ENCODE assay signal across 8 mouse cellular contexts in the genomic region with DNA sequence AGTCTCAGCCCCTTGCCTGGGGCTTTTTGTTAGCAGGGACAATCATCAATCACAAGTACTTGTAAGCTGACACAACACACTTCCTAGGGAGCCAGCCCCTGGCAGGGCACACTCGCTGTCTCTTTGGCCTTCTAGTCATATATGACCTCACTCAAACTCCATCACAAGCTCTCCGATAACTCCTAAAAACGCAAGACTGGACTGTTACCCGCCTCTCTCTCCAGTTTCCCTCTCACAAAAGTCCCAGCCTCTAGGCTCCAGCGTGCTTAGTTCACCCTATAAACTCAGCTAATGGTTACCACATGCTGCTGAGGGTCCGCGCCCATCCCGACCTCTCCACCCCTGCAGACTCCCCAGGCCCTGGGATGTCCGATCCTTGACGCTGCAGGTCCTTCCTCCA. TPM values are rescaled to one million over a fixed set of nuclear protein-coding genes. Genes with fewer than 3 reads are reported as not detected.
DNase-seq lines count a peak whose midpoint lies in the region; ATAC-seq and TF ChIP-seq lines count a peak whose summit lies in the region.

No protein-coding gene starts in this region.

- intact Hi-C loops in gastrocnemius, adult 2 months (cut with DNase I), result loop anchor here (2.0 kb wide), 1 partner anchor 1078 kb away; no protein-coding TSS in a partner anchor

- peaks cover 9% of the 10 kb centered on the region for H3K27me3 ChIP-seq in heart, embryonic 16.5 days (ENCODE audit: control insufficient read depth, insufficient read depth, low read length)
- H3K27me3 ChIP-seq in liver, embryonic 16.5 days (ENCODE audit: control insufficient read depth, insufficient read depth, low read depth, low read length), result peaks cover 45% of the 10 kb centered on the region

- no peaks in the 10 kb centered on the region for H3K36me3 ChIP-seq in heart, embryonic 16.5 days (ENCODE audit: control insufficient read depth, insufficient read depth)
- H3K36me3 ChIP-seq in liver, embryonic 16.5 days (ENCODE audit: control insufficient read depth, insufficient read depth), result no peaks in the 10 kb centered on the region

- H3K27ac ChIP-seq in gastrocnemius, adult 2 months, result peak overlapping the region; percentile 58
- no peak overlapping the region for H3K27ac ChIP-seq in heart, embryonic 16.5 days (ENCODE audit: low read length)
- H3K27ac ChIP-seq in liver, embryonic 16.5 days (ENCODE audit: low read length), result no peak overlapping the region

- H3K9me3 ChIP-seq in heart, embryonic 16.5 days (replicated peaks; ENCODE audit: control insufficient read depth, low read length), result no peaks in the 10 kb centered on the region
- no peaks in the 10 kb centered on the region for H3K9me3 ChIP-seq in liver, embryonic 16.5 days (replicated peaks; ENCODE audit: control insufficient read depth, low read length)

- 1% methylated on average over 10 of the region's 10 CpGs for WGBS in heart, embryonic 16.5 days
- WGBS in liver, embryonic 16.5 days (ENCODE audit: insufficient replicate concordance), result 3% methylated on average over 10 of the region's 10 CpGs

- peak; percentile 13; the same call in 1 of the 2 replicates for ATAC-seq in heart, embryonic 16.5 days (replicated peaks; ENCODE audit: extremely low read depth, insufficient read depth, low FRiP score)
- no peak for ATAC-seq in liver, embryonic 16.5 days (ENCODE audit: low read depth)
- no peak for ATAC-seq in megakaryocyte progenitor cell, adult 5-6 weeks (replicated peaks; ENCODE audit: poor library complexity)

- peak overlapping the region; percentile 76 for H3K9ac ChIP-seq in heart, embryonic 16.5 days (ENCODE audit: low read length)
- no peak overlapping the region for H3K9ac ChIP-seq in liver, embryonic 16.5 days (ENCODE audit: low read depth, low read length)

- H3K4me1 ChIP-seq in heart, embryonic 16.5 days (ENCODE audit: control insufficient read depth, insufficient read depth, low read length), result peaks cover 30% of the 10 kb centered on the region
- H3K4me1 ChIP-seq in liver, embryonic 16.5 days (ENCODE audit: control insufficient read depth, low read depth, low read length), result no peaks in the 10 kb centered on the region

- peak overlapping the region; percentile 82 for H3K4me3 ChIP-seq in gastrocnemius, adult 2 months
- H3K4me3 ChIP-seq in heart, embryonic 16.5 days (ENCODE audit: low read length), result peak overlapping the region; percentile 67
- peak overlapping the region; percentile 60 for H3K4me3 ChIP-seq in liver, embryonic 16.5 days (ENCODE audit: low read depth, low read length)

- H3K4me2 ChIP-seq in heart, embryonic 16.5 days (ENCODE audit: low read depth, low read length), result peak overlapping the region; percentile 94
- peak overlapping the region; percentile 64 for H3K4me2 ChIP-seq in liver, embryonic 16.5 days (ENCODE audit: low read depth, low read length)

- TF ChIP-seq CTCF in gastrocnemius, adult 2 months (IDR thresholded peaks at IDR 0.05), result no peak

- DNase-seq in gastrocnemius, adult 2 months, result peak; percentile 65
- no peak for DNase-seq in gastrocnemius, postnatal 25 days
- peak; percentile 71 for DNase-seq in embryo, embryonic 10 days (ENCODE audit: low spot score)
- peak; percentile 27 for DNase-seq in yolk sac, embryonic 10.5 days (ENCODE audit: low spot score)
- DNase-seq in ovary, adult 18-20 months (ENCODE audit: low spot score), result no peak

RNA-seq across cellular contexts. Expression of a gene that starts 0.8 kb away (rescaled TPM):
- total RNA-seq in gastrocnemius, adult 2 months (2021), result 1 to 10 TPM in 1 of 2 experiments, under 1 TPM in 1; 0.82 to 1.5 TPM
- total RNA-seq in gastrocnemius, postnatal 25 days (2021), result 1 to 10 TPM; 2.3 to 2.5 TPM
- polyA plus RNA-seq in heart, embryonic 16.5 days (2015; fragmentation: Nextera tagmentation; extraction: Ambion mirVana), result 1.3 and 1.7 TPM in 2 replicates
- polyA plus RNA-seq in liver, embryonic 16.5 days (2015; fragmentation: Nextera tagmentation; extraction: Ambion mirVana), result 0.22 and 0.23 TPM in 2 replicates
- total RNA-seq in megakaryocyte progenitor cell, adult 5-6 weeks (2015), result not detected in 2 replicates
- not detected in 2 replicates for total RNA-seq in megakaryocyte progenitor cell, adult 5-6 weeks (2017)

Comparison
In these comparisons a context has a peak if more than half of its experiments do, and no peak if none do; other contexts are left out.
1. DNase-seq: peak in gastrocnemius, adult 2 months (single experiment), embryo, embryonic 10 days (single experiment) and yolk sac, embryonic 10.5 days (single experiment); none in gastrocnemius, postnatal 25 days (single experiment) and ovary, adult 18-20 months (single experiment).
2. Peak in every context shown above with its lines, with median percentiles within 50 percentile points of each other: H3K4me3 ChIP-seq.